Comparison of ENCODE assay signal across 10 mouse cellular contexts in the genomic region with DNA sequence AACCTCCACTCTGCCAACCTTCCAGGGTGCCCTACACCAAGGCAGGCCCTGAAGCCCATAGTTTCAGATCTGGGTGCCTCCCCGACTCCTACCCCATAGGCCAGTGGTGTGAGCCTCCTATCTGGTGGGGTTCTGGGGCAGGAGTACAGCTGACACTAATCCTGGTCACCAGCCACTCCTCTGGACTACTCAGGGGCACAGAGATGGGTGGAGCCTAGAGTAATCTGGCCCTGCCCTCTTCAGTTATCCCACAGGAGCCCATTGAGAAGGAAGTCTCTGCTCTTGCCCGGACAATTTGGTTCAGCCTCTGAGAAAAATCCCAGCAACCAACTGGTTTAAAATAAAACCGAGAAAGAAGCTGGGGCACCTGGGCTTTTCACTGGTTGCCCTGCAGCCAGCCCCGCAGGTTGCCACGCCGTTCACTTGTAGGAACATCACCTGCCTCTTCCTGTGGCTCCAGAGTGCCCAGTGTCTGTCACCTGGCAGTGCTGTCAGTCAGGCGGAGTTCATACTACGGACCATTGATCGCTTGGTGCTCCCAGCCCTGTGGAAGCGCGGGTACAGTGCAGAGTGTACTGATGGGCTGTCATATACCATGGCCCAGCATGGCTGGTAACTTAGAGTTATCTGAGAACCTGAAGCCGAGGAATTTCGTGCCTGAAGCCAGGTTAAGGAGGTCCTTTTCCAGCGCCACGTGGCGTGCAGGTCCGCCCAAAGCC.
DNase-seq lines count a peak whose midpoint lies in the region; ATAC-seq and TF ChIP-seq lines count a peak whose summit lies in the region.
"Had no signal": no experiment of that assay in that cellular context is flagged by ENCODE, and none has a peak within 500 bp of the region (broad histone marks: within the 10 kb centered on the region; RNA-seq: fewer than 3 reads in every experiment).

No protein-coding gene starts in this region.

- H3K4me1 ChIP-seq in lung, postnatal 0 days (ENCODE audit: insufficient read depth, low read depth, low read length): 0 out of 2 replicates have a peak, but pooled peaks cover 2% of the 10 kb centered on the region
- no peaks in the 10 kb centered on the region; the same call in 1 of the 2 replicates for H3K4me1 ChIP-seq in lung, adult 2 months (ENCODE audit: control insufficient read depth, insufficient read depth, low read length)
- peaks cover 77% of the 10 kb centered on the region for H3K4me1 ChIP-seq in midbrain, embryonic 10.5 days

- no peak for TF ChIP-seq POLR2A in lung, adult 2 months (IDR thresholded peaks at IDR 0.05; ENCODE audit: borderline replicate concordance, extremely low read depth, low read depth, low read length)

- no peaks in the 10 kb centered on the region for H3K36me3 ChIP-seq in lung, postnatal 0 days (ENCODE audit: insufficient read depth, low read length)
- H3K36me3 ChIP-seq in midbrain, embryonic 10.5 days: peaks cover 65% of the 10 kb centered on the region

- peak; percentile 23; the same call in 1 of the 2 replicates for ATAC-seq in lung, postnatal 0 days
- ATAC-seq in megakaryocyte progenitor cell, adult 5-6 weeks (replicated peaks; ENCODE audit: poor library complexity): no peak

- 25% methylated on average over 17 of the region's 17 CpGs for WGBS in lung, postnatal 0 days
- 28% methylated on average over 17 of the region's 17 CpGs for WGBS in lung, adult 2 months
- 10% methylated on average over 17 of the region's 17 CpGs for WGBS in midbrain, embryonic 10.5 days

- H3K4me3 ChIP-seq in lung, postnatal 0 days (ENCODE audit: low read depth, low read length): no peak overlapping the region
- no peak overlapping the region for H3K4me3 ChIP-seq in lung, adult 2 months (replicated peaks; ENCODE audit: extremely low read depth, low read depth, low read length)
- H3K4me3 ChIP-seq in midbrain, embryonic 10.5 days: peak overlapping the region; percentile 94

- DNase-seq in embryo, embryonic 11 days: peak; percentile 33
- DNase-seq in embryo, embryonic 9.5 days (ENCODE audit: extremely low spot score): no peak
- DNase-seq in lung, postnatal 0 days (ENCODE audit: low spot score): no peak
- no peak for DNase-seq in lung, adult 2 months
- peak; percentile 53 for DNase-seq in midbrain, embryonic 10.5 days (ENCODE audit: low spot score)
- no peak for DNase-seq in right cerebral cortex, postnatal 36 days (ENCODE audit: low spot score in 2 of 2)
- no peak for DNase-seq in left cerebral cortex, adult 11 months (ENCODE audit: low spot score)
- DNase-seq: cerebellum, adult 9-11 months had no signal

- TF ChIP-seq CTCF in lung, postnatal 0 days (IDR thresholded peaks at IDR 0.05): no peak
- no peak for TF ChIP-seq CTCF in lung, adult 2 months (IDR thresholded peaks at IDR 0.05; ENCODE audit: insufficient read depth, low read length)

- H3K27ac ChIP-seq in lung, postnatal 0 days (ENCODE audit: low read length): no peak overlapping the region
- peak overlapping the region; percentile 98 for H3K27ac ChIP-seq in midbrain, embryonic 10.5 days (replicated peaks)
- H3K27ac ChIP-seq: layer of hippocampus, adult 2 months had no signal

- no peaks in the 10 kb centered on the region for H3K9me3 ChIP-seq in lung, postnatal 0 days (ENCODE audit: low read length)
- H3K9me3 ChIP-seq in midbrain, embryonic 10.5 days (replicated peaks): no peaks in the 10 kb centered on the region

- no peak overlapping the region for H3K9ac ChIP-seq in lung, postnatal 0 days (replicated peaks; ENCODE audit: low read depth)

- H3K4me2 ChIP-seq in lung, postnatal 0 days (replicated peaks; ENCODE audit: low read depth, low read length): 0 out of 2 replicates have a peak overlapping the region, but pooled peaks have one; percentile 6

- no peak for TF ChIP-seq EP300 in lung, postnatal 0 days (IDR thresholded peaks at IDR 0.05)

- H3K27me3 ChIP-seq in lung, postnatal 0 days (replicated peaks; ENCODE audit: insufficient read depth, low read length): peaks cover 56% of the 10 kb centered on the region
- peaks cover 59% of the 10 kb centered on the region for H3K27me3 ChIP-seq in midbrain, embryonic 10.5 days (ENCODE audit: low read depth, poor library complexity, severe bottlenecking)

Comparison
In these comparisons a context has a peak if more than half of its experiments do, and no peak if none do; other contexts are left out.
1. DNase-seq: peak in embryo, embryonic 11 days (single experiment) and midbrain, embryonic 10.5 days (single experiment); none in embryo, embryonic 9.5 days (single experiment), lung, postnatal 0 days (single experiment), lung, adult 2 months (single experiment), right cerebral cortex, postnatal 36 days (0 of 2) and left cerebral cortex, adult 11 months (single experiment).